Comparison of ENCODE assay signal across 10 mouse cellular contexts in the genomic region with DNA sequence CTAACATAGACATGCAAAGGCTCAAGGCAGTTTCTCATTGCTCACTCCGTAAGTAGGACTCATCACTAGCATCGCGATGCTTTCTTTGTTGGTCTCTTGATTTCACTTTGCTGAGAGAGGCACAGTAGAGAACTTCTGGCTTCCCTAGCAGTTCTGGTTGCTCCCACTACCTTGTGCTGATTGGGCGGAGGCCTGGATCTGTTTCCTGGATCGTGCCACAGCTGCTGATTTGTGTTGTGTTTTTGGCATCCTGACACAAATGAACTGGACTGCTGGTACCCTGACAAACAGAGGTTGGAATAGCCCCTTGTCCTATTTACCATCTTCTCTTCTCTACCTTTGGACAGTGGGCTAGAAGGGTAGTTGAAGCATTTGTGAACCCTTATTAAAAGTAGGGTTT.
DNase-seq lines count a peak whose midpoint lies in the region; ATAC-seq and TF ChIP-seq lines count a peak whose summit lies in the region.
"Had no signal": no experiment of that assay in that cellular context is flagged by ENCODE, and none has a peak within 500 bp of the region (broad histone marks: within the 10 kb centered on the region; RNA-seq: fewer than 3 reads in every experiment).

No protein-coding gene starts in this region.

- TF ChIP-seq POLR2A in lung, adult 2 months (IDR thresholded peaks at IDR 0.05; ENCODE audit: borderline replicate concordance, extremely low read depth, low read depth, low read length), result no peak

- no peak overlapping the region for H3K4me2 ChIP-seq in lung, postnatal 0 days (replicated peaks; ENCODE audit: low read depth, low read length)
- H3K4me2 ChIP-seq in intestine, embryonic 15.5 days (replicated peaks), result no peak overlapping the region

- no peaks in the 10 kb centered on the region for H3K4me1 ChIP-seq in lung, adult 2 months (ENCODE audit: control insufficient read depth, insufficient read depth, low read length)
- no peaks in the 10 kb centered on the region for H3K4me1 ChIP-seq in lung, postnatal 0 days (ENCODE audit: insufficient read depth, low read depth, low read length)
- 0 out of 2 replicates have a peak, but pooled peaks cover 5% of the 10 kb centered on the region for H3K4me1 ChIP-seq in intestine, embryonic 15.5 days (replicated peaks)

- H3K36me3 ChIP-seq in lung, postnatal 0 days (ENCODE audit: insufficient read depth, low read length), result no peaks in the 10 kb centered on the region
- H3K36me3 ChIP-seq in intestine, embryonic 15.5 days, result no peaks in the 10 kb centered on the region

- ATAC-seq in lung, postnatal 0 days, result peak; percentile 50
- no peak for ATAC-seq in intestine, embryonic 15.5 days
- ATAC-seq: hindbrain, embryonic 16.5 days had no signal

- DNase-seq in adrenal gland, adult 8-10 months, result peak; percentile 5
- DNase-seq in adrenal gland, adult 18-20 months (ENCODE audit: low spot score in 2 of 2), result no peak
- peak; percentile 10 to 24 for DNase-seq in lung, adult 18-20 months
- DNase-seq in lung, adult 2 months, result no peak
- DNase-seq in kidney, adult 9 months, result peak; percentile 43
- DNase-seq in lung, postnatal 0 days (ENCODE audit: low spot score), result peak; percentile 45
- DNase-seq in embryo, embryonic 10 days (ENCODE audit: low spot score), result no peak
- DNase-seq: liver had no signal

- TF ChIP-seq CTCF in lung, adult 2 months (IDR thresholded peaks at IDR 0.05; ENCODE audit: insufficient read depth, low read length), result no peak
- TF ChIP-seq CTCF in lung, postnatal 0 days (IDR thresholded peaks at IDR 0.05), result no peak

- no peaks in the 10 kb centered on the region for H3K27me3 ChIP-seq in lung, postnatal 0 days (replicated peaks; ENCODE audit: insufficient read depth, low read length)
- H3K27me3 ChIP-seq in intestine, embryonic 15.5 days (replicated peaks), result no peaks in the 10 kb centered on the region

- no peak for TF ChIP-seq EP300 in lung, postnatal 0 days (IDR thresholded peaks at IDR 0.05)

- no peak overlapping the region for H3K27ac ChIP-seq in lung, postnatal 0 days (ENCODE audit: low read length)
- H3K27ac ChIP-seq in intestine, embryonic 15.5 days, result no peak overlapping the region

- H3K9ac ChIP-seq in lung, postnatal 0 days (replicated peaks; ENCODE audit: low read depth), result no peak overlapping the region
- no peak overlapping the region for H3K9ac ChIP-seq in intestine, embryonic 15.5 days

- 43% methylated on average over 5 of the region's 5 CpGs for WGBS in lung, adult 2 months
- WGBS in lung, postnatal 0 days, result 59% methylated on average over 5 of the region's 5 CpGs
- WGBS in intestine, embryonic 15.5 days, result 75% methylated on average over 5 of the region's 5 CpGs

- no peaks in the 10 kb centered on the region for H3K9me3 ChIP-seq in lung, postnatal 0 days (ENCODE audit: low read length)
- H3K9me3 ChIP-seq in intestine, embryonic 15.5 days, result no peaks in the 10 kb centered on the region

- H3K4me3 ChIP-seq in lung, adult 2 months (replicated peaks; ENCODE audit: extremely low read depth, low read depth, low read length), result no peak overlapping the region
- no peak overlapping the region for H3K4me3 ChIP-seq in lung, postnatal 0 days (ENCODE audit: low read depth, low read length)
- no peak overlapping the region for H3K4me3 ChIP-seq in intestine, embryonic 15.5 days (replicated peaks)

Comparison
In these comparisons a context has a peak if more than half of its experiments do, and no peak if none do; other contexts are left out.
1. DNase-seq: peak in adrenal gland, adult 8-10 months (single experiment), lung, adult 18-20 months (2 of 2), kidney, adult 9 months (single experiment) and lung, postnatal 0 days (single experiment); none in adrenal gland, adult 18-20 months (0 of 2), lung, adult 2 months (single experiment) and embryo, embryonic 10 days (single experiment).